Mouse (Mus musculus) skeletal muscle tissue, adult 2 months (tissue): ENCODE data around the gene P2rx6.
"Not testable (repeated sequence)": the region's sequence is repeated elsewhere in the genome, so short reads cannot be mapped to it uniquely, and the experiment has no call there.

Source experiments
- DNase-seq: peaks from one replicate; pipeline ENCODE4 v3.0.0-alpha.2; 2012; ENCODE audit warnings: low read depth, low spot score

P2rx6 gene

GRCm38 (mm10) chr16:17561751-17562208 is at the start of gene P2rx6:
TSS of gene P2rx6 (plus strand) at chr16:17561885.
- peak; percentile 85 for DNase-seq

GRCm38 (mm10) chr16:17518910-17519309 is 42.8 kb upstream of the P2rx6 start:
- DNase-seq, result no peak

- DNase-seq, result no peak
These were observed 37.5 kb upstream of the P2rx6 start for GRCm38 (mm10) chr16:17524156-17524555.

GRCm38 (mm10) chr16:17525524-17525923 is 36.2 kb upstream of the P2rx6 start:
- DNase-seq, result no peak

- DNase-seq, result no peak
These were observed 35.5 kb upstream of the P2rx6 start for GRCm38 (mm10) chr16:17526223-17526622.

- DNase-seq, result no peak
These were observed 34.1 kb upstream of the P2rx6 start for GRCm38 (mm10) chr16:17527606-17528005.

GRCm38 (mm10) chr16:17528276-17528675 is 33.4 kb upstream of the P2rx6 start:
- DNase-seq, result no peak

GRCm38 (mm10) chr16:17529981-17530586 is 31.6 kb upstream of the P2rx6 start:
- no peak for DNase-seq

GRCm38 (mm10) chr16:17530640-17531288 is 30.9 kb upstream of the P2rx6 start, which contains the start of gene Thap7:
TSS of gene Thap7 (minus strand) at chr16:17531136.
- DNase-seq, result peak; percentile 97

GRCm38 (mm10) chr16:17532271-17532670 is 29.4 kb upstream of the P2rx6 start:
- DNase-seq, result no peak

- no peak for DNase-seq
These were observed 28.9 kb upstream of the P2rx6 start for GRCm38 (mm10) chr16:17532676-17533329.

- no peak for DNase-seq
These were observed 25.1 kb upstream of the P2rx6 start for GRCm38 (mm10) chr16:17536584-17536983.

- no peak for DNase-seq
These were observed 19.1 kb upstream of the P2rx6 start for GRCm38 (mm10) chr16:17542632-17543031.

GRCm38 (mm10) chr16:17552837-17553236 is 8.8 kb upstream of the P2rx6 start:
- DNase-seq, result no peak

- peak; percentile 32 for DNase-seq
These were observed 7.6 kb upstream of the P2rx6 start for GRCm38 (mm10) chr16:17553910-17554685.

GRCm38 (mm10) chr16:17554702-17555101 is 7.0 kb upstream of the P2rx6 start:
- DNase-seq, result not testable (repeated sequence)

- no peak for DNase-seq
These were observed 5.5 kb upstream of the P2rx6 start for GRCm38 (mm10) chr16:17556180-17556579.

- no peak for DNase-seq
These were observed 4.8 kb upstream of the P2rx6 start for GRCm38 (mm10) chr16:17556907-17557306.

- DNase-seq, result peak; percentile 54
These were observed 3.7 kb upstream of the P2rx6 start for GRCm38 (mm10) chr16:17557947-17558480.

- DNase-seq, result no peak
These were observed 2.9 kb upstream of the P2rx6 start for GRCm38 (mm10) chr16:17558811-17559210.

GRCm38 (mm10) chr16:17559396-17560027 is 2.2 kb upstream of the P2rx6 start:
- DNase-seq, result no peak
